Mouse (Mus musculus) megakaryocyte, embryonic 14.5 days (primary cell): ENCODE measurements around the gene Apoh. TPM values are rescaled to one million over a fixed set of nuclear protein-coding genes. Genes with fewer than 3 reads are reported as not detected.

Source experiments
- H3K27me3 ChIP-seq: replicated peaks from 2 replicates; pipeline ENCODE3; 2012; ENCODE audit warnings: inconsistent platforms
- H3K36me3 ChIP-seq: replicated peaks from 2 replicates; pipeline ENCODE3; 2012; ENCODE audit warnings: low read length, inconsistent platforms, mixed read lengths
- H3K4me1 ChIP-seq: 2 replicates; pipeline ENCODE4 v1.6.1; 2012; ENCODE audit warnings: inconsistent platforms
- H3K4me3 ChIP-seq: replicated peaks from 2 replicates; pipeline ENCODE3; 2012; ENCODE audit warnings: moderate library complexity, mild to moderate bottlenecking, inconsistent platforms
- H3K9me3 ChIP-seq: 2 replicates; pipeline ENCODE4 v1.6.1; 2012; ENCODE audit warnings: inconsistent platforms
- FLI1 ChIP-seq: IDR thresholded peaks from 2 replicates; pipeline ENCODE4 v1.6.1; 2012; ENCODE audit warnings: low read length, inconsistent platforms, mixed read lengths
- GATA1 ChIP-seq: IDR thresholded peaks from 3 replicates; pipeline ENCODE4 v1.6.1; 2012; ENCODE audit warnings: mixed read lengths, low read length, inconsistent platforms, borderline replicate concordance
- polyA plus RNA-seq: library from polyadenylated mRNA; stranded (reverse); fragments of >175 nt; gene quantifications from 2 replicates; pipeline ENCODE4 v1.2.3, GENCODE M21; 2012; ENCODE audit warnings: low replicate concordance; ENCODE audit not compliant: insufficient read depth

The Apoh gene
- polyA plus RNA-seq, 1 experiment: not detected

DNA sequence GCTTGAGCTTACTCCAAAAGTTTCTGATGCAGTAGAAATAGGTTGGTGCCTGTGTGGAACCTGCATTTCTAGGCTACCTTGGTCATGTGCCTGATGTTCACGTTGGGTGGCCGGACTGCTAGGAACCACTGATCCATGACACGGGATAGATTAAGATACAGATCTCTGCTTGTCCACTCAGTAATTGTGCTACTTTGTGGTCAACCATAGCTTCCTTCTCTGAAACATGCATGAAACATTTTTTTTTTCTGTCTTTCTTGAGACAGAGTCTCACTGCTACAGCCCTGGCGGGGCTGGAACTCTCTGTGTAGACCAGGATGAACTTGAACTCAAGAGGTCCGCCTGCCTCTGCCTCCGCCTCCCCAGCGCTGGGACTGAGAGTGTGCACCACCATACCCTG lies 33.7 kb downstream of the Apoh start:
- Histone ChIP-seq H3K4me1 (peaks cover 55% of the 10 kb centered on the region), H3K9me3 (peaks cover 3% of the 10 kb centered on the region; the same call in 1 of the 2 replicates), H3K4me3 (no peak overlapping the region), H3K27me3 (peaks cover 7% of the 10 kb centered on the region), H3K36me3 (no peaks in the 10 kb centered on the region)
- no peak for TF ChIP-seq GATA1
- TF ChIP-seq FLI1: no peak

- no peak for TF ChIP-seq FLI1
- no peak for TF ChIP-seq GATA1
- no peaks in the 10 kb centered on the region for H3K36me3 ChIP-seq
- peaks cover 12% of the 10 kb centered on the region for H3K27me3 ChIP-seq
- peaks cover 8% of the 10 kb centered on the region for H3K9me3 ChIP-seq
- H3K4me3 ChIP-seq: peak overlapping the region; percentile 48
- peaks cover 55% of the 10 kb centered on the region for H3K4me1 ChIP-seq
These were observed 34.7 kb downstream of the Apoh start for GRCm38 (mm10) chr11:108377680-108378362.

- Histone ChIP-seq H3K27me3 (peaks cover 14% of the 10 kb centered on the region), H3K4me1 (peaks cover 50% of the 10 kb centered on the region), H3K36me3 (no peaks in the 10 kb centered on the region), H3K4me3 (no peak overlapping the region), H3K9me3 (peaks cover 12% of the 10 kb centered on the region)
- TF ChIP-seq GATA1: no peak
- no peak for TF ChIP-seq FLI1
These were observed 35.2 kb downstream of the Apoh start for GRCm38 (mm10) chr11:108378363-108378751.

GRCm38 (mm10) chr11:108382664-108383063 lies 39.5 kb downstream of the Apoh start:
- H3K27me3 ChIP-seq: peaks cover 12% of the 10 kb centered on the region
- H3K9me3 ChIP-seq: peaks cover 11% of the 10 kb centered on the region
- no peak overlapping the region for H3K4me3 ChIP-seq
- H3K4me1 ChIP-seq: peaks cover 28% of the 10 kb centered on the region
- TF ChIP-seq FLI1: no peak
- no peak for TF ChIP-seq GATA1
- no peaks in the 10 kb centered on the region for H3K36me3 ChIP-seq

DNA sequence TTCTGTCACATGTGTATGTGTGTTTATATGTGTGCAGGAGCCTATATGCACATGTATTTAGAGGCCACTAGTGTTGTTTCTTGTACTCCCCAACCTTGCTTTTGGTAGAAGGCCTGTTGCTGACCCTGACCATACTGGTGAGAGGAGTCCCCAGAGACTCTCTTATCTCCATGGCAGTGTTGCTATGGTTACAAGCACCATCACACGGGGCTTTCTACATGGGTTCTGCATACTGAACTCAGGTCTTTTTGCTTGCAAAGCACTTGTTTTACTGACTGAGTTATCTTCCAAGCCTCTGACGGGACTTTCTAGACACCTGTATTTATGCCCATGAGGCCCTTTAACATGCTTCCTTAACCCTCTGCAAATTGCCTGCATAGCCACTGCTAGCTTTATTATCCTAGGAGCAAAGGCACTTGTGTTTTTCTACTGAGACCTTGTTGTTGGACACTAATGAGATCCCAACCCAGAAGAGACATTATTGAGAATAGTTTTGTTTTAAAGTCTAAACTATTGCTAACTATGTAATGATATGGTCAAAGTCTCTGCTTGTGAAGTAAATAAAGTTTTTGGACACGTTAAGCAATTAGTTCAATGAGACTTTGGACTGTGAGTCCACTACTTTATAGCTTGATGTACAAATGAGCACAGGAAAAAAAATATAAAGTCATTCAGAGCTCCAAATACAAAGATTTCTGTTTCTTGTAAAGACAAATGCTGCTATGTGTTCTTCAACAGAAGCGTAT lies 41.9 kb downstream of the Apoh start:
- Histone ChIP-seq H3K4me1 (peaks cover 11% of the 10 kb centered on the region), H3K4me3 (no peak overlapping the region), H3K27me3 (peaks cover 9% of the 10 kb centered on the region), H3K9me3 (peaks cover 11% of the 10 kb centered on the region), H3K36me3 (no peaks in the 10 kb centered on the region)
- TF ChIP-seq GATA1 (no peak), FLI1 (no peak)

GRCm38 (mm10) chr11:108385666-108386024 lies 42.5 kb downstream of the Apoh start:
- Histone ChIP-seq H3K36me3 (no peaks in the 10 kb centered on the region), H3K4me3 (no peak overlapping the region), H3K27me3 (peaks cover 9% of the 10 kb centered on the region), H3K9me3 (peaks cover 11% of the 10 kb centered on the region), H3K4me1 (peaks cover 6% of the 10 kb centered on the region)
- TF ChIP-seq GATA1 (no peak), FLI1 (no peak)

DNA sequence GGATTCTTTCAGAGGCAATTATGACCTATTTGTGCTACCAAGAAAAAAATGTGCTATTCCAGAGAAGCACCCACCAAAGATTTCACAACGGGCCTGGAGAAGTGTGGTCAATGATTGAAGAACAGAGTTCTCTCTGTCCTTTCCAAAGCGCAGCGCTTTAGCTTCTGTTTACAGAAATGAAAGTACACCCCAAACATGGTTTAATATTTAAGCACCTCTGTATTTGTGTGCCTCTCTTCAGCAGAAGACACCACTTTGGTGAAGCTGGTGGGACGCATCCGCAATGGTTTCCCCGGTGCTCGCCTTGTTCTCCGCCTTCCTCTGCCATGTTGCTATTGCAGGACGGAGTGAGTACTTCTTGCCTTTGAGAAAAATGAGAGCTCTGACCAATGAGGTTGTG lies 51.9 kb downstream of the Apoh start:
- Histone ChIP-seq H3K9me3 (no peaks in the 10 kb centered on the region; the same call in 1 of the 2 replicates), H3K27me3 (peaks cover 25% of the 10 kb centered on the region), H3K4me3 (no peak overlapping the region), H3K36me3 (no peaks in the 10 kb centered on the region), H3K4me1 (no peaks in the 10 kb centered on the region)
- TF ChIP-seq GATA1: no peak
- no peak for TF ChIP-seq FLI1

GRCm38 (mm10) chr11:108396076-108396829 lies 53.1 kb downstream of the Apoh start:
- no peak for TF ChIP-seq GATA1
- no peak for TF ChIP-seq FLI1
- no peaks in the 10 kb centered on the region for H3K36me3 ChIP-seq
- no peaks in the 10 kb centered on the region for H3K4me1 ChIP-seq
- peaks cover 25% of the 10 kb centered on the region for H3K27me3 ChIP-seq
- H3K4me3 ChIP-seq: no peak overlapping the region
- H3K9me3 ChIP-seq: no peaks in the 10 kb centered on the region; the same call in 1 of the 2 replicates

- H3K27me3 ChIP-seq: peaks cover 36% of the 10 kb centered on the region
- TF ChIP-seq FLI1 (no peak), GATA1 (no peak)
- peaks cover 4% of the 10 kb centered on the region; the same call in 1 of the 2 replicates for H3K4me1 ChIP-seq
- no peaks in the 10 kb centered on the region for H3K36me3 ChIP-seq
- H3K9me3 ChIP-seq: no peaks in the 10 kb centered on the region
- H3K4me3 ChIP-seq: no peak overlapping the region
These were observed 66.9 kb downstream of the Apoh start for GRCm38 (mm10) chr11:108409876-108410644.
